Mouse (Mus musculus): ENCODE results near the gene Armc5.

Armc5 gene

GRCm38 (mm10) chr7:128266056-128266455 is 28.9 kb downstream of the Armc5 start:
- ChIA-PET CTCF (no interaction called here), POLR2A (interaction anchor here in 1 of 4 experiments (0.6 to 0.9 kb wide), 2 partner anchors 17 to 56 kb away, joined by 3 read pairs; no protein-coding TSS in a partner anchor)

DNA sequence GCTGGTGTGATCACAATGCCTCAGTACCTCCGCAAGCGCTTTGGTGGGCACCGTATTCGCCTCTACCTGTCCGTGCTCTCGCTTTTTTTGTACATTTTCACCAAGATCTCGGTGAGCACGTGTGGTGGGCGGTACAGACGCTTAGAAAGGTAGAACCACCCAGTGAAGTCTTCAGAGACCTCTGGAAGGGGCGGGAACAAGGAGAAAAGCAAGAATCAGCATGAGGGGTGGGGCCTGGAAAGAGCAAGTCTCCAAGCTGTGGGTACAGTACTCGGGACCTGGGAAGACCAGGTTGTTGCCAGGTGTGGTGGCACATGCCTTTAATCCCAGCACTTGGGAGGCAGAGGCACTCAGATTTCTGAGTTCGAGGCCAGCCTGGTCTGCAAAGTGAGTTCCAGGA is 30.2 kb downstream of the Armc5 start:
- ChIA-PET POLR2A (interaction anchor here in 1 of 4 experiments (1.3 kb wide), 1 partner anchor 19 kb away, joined by 3 read pairs; no protein-coding TSS in a partner anchor), CTCF (no interaction called here)

DNA sequence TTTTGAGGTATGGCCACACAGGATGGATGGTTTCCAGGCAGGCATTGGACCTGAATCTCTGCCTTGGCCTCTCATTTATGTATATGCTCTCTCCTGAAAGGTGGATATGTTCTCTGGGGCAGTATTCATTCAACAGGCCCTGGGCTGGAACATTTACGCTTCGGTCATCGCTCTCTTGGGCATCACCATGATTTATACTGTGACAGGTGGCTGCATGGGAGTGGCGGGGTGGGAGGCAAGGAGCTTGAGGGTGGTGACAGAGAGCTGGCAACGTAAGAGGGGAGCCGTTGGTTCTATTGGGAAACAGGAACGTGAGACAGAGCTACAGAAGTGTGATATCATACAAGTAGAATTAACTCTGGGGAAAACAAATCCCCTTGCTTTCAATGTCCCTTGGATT is 30.7 kb downstream of the Armc5 start:
- ChIA-PET POLR2A (interaction anchor here in 1 of 4 experiments (1.3 to 1.4 kb wide), 2 partner anchors 19 to 21 kb away, joined by 3 read pairs; no protein-coding TSS in a partner anchor), CTCF (no interaction called here)

GRCm38 (mm10) chr7:128270431-128270850 is 33.3 kb downstream of the Armc5 start:
- ChIA-PET POLR2A (interaction anchor here (0.6 to 2.3 kb wide), 32 partner anchors 8 to 1052 kb away, joined by 3 to 12 read pairs (median 3); partner anchors contain the start of genes BC017158 (in 2 of the 4), 9130023H24Rik (in 1 of the 4), Fus (in 1 of the 4) and Tial1 (in 1 of the 4)), CTCF (interaction anchor here in 3 of 4 experiments (0.6 to 1.8 kb wide), 6 partner anchors 18 to 129 kb away, joined by 3 to 6 read pairs (median 4); partner anchors contain the start of gene Armc5 (in 1 of the 3))

- ChIA-PET POLR2A (interaction anchor here in 2 of 4 experiments (0.7 to 2.3 kb wide), 7 partner anchors 11 to 252 kb away, joined by 3 to 12 read pairs (median 4); partner anchors contain the start of genes BC017158 (in 1 of the 2) and Bag3 (in 1 of the 2)), CTCF (interaction anchor here in 2 of 4 experiments (0.6 to 1.6 kb wide), 2 partner anchors 35 to 1693 kb away, joined by 3 to 6 read pairs; partner anchors contain the start of gene Armc5 (in 1 of the 2))
Observed at GRCm38 (mm10) chr7:128271496-128271895, 34.4 kb downstream of the Armc5 start.

DNA sequence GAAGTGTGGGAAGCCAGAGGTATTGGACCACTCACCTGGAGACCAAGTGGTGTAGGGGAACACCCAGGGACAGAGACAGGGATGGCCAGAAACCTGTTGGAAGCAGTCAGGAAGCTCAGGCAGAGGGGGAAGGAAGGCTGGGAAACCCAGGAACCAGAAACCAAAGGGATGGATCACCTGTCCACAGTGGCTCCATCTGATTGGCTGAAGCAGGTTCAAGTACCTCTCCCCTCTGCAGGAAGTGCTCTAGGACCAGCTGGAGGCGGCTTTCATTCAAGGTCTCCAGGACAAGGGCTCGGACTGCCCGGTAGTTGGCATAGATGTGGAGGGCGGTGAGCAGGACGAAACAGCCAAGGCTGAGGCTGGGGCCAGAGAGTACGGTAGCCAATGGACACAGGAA is 38.9 kb downstream of the Armc5 start:
- ChIA-PET CTCF (interaction anchor here in 2 of 4 experiments (0.6 to 4.0 kb wide), 4 partner anchors 13 to 310 kb away, joined by 3 to 16 read pairs (median 4); no protein-coding TSS in a partner anchor), POLR2A (interaction anchor here in 3 of 4 experiments (0.6 to 3.4 kb wide), 17 partner anchors 8 to 1845 kb away, joined by 3 to 21 read pairs (median 5); partner anchors contain the start of genes BC017158 (in 2 of the 3), 9130023H24Rik (in 1 of the 3), Fus (in 1 of the 3) and Tial1 (in 1 of the 3))

DNA sequence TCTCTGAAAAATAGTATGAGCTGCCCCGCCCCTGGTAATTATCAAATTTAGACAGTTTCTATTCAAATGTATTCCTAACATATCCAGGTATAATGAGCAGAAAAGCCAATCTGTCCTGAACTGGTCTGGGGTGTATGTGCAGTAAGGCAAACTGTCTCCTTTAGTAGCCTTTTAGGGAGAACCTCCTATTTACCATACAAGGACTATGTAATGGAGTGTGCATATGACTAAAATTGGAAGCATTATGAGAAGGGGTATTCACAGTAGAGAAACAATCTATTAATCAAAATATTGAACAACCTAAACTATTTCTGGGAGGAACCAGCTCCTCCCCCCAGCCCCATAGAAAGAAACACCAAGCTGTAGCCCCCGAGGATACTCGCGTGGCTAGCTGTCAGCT is 42.6 kb downstream of the Armc5 start:
- POLR2A ChIA-PET, result interaction anchor here in 2 of 4 experiments (1.0 to 1.8 kb wide), 3 partner anchors 9 to 18 kb away, joined by 3 to 6 read pairs (median 5); partner anchors contain the start of gene BC017158 (in 1 of the 2)
- CTCF ChIA-PET, result interaction anchor here in 1 of 4 experiments (0.8 kb wide), 1 partner anchor 10 kb away, joined by 4 read pairs; no protein-coding TSS in a partner anchor

GRCm38 (mm10) chr7:128281765-128282164 is 44.6 kb downstream of the Armc5 start:
- CTCF ChIA-PET, result no interaction called here
- POLR2A ChIA-PET, result interaction anchor here in 1 of 4 experiments (1.0 to 1.5 kb wide), 2 partner anchors 11 to 17 kb away, joined by 3 to 4 read pairs; partner anchors contain the start of gene BC017158

DNA sequence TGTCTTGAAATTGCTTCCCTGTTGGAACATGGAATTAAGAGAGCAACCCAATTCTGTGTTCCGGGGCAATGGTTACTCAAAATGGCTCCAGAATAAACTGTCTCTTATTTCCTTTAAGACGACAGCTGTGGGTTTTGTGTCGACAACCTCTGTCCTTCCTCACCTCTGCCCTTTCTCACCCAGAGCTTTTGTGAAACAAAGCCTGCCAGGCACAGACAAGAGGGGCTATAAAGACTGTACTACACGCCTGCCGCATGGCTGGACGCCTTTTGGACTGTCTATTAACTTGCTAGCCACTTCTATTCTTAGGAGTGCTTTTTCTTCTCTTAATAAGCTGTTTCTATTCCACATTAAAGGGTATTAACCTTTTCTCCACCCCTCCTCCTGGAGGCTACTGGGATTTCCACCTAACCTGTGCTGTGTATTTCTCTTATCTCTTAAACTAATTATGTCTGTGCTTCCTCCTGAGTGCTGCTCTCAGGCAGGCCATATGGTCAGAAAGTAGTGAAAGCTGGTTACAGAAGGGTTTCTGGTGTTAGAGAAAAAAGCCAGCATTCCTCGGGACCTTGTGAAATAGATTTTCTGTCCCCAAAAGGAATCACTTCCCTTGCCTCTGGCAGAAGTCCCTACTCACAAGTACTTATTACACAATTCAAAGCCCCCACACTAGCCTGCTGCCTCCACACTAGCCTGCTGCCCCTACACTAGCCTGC is 45.5 kb downstream of the Armc5 start:
- ChIA-PET CTCF (no interaction called here), POLR2A (interaction anchor here in 1 of 4 experiments (0.7 to 1.5 kb wide), 3 partner anchors 12 to 16 kb away, joined by 3 to 4 read pairs (median 4); partner anchors contain the start of gene BC017158)

DNA sequence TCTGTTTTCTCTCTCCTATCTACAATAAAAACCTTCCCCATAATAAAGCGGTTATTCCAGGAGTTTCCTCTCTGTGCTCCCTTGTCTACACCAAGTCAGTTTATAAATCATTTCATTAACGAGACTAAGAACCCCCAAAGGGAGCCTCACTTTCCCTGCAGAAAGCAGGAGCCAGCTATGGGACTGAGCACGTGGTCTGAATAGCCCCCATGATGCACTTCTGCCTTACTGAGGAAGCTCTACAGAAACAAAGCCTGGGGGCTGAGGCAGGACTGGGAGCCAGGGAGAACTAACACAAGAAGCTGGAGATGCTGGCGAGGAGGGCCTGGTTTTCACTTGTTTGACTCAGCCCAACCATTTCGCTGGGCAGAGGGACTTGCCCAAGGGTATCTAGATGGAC is 46.9 kb downstream of the Armc5 start:
- POLR2A ChIA-PET, result interaction anchor here in 2 of 4 experiments (1.1 to 1.7 kb wide), 4 partner anchors 9 to 35 kb away, joined by 4 to 10 read pairs (median 5); no protein-coding TSS in a partner anchor
- CTCF ChIA-PET, result interaction anchor here in 1 of 4 experiments (1.1 kb wide), 1 partner anchor 441 kb away, joined by 3 read pairs; no protein-coding TSS in a partner anchor

- CTCF ChIA-PET, result interaction anchor here in 1 of 4 experiments (0.5 kb wide), 1 partner anchor 39 kb away, joined by 3 read pairs; the partner anchor contains the start of gene Tgfb1i1
- POLR2A ChIA-PET, result interaction anchor here in 2 of 4 experiments (1.1 to 2.8 kb wide), 5 partner anchors 8 to 34 kb away, joined by 4 to 21 read pairs (median 6); no protein-coding TSS in a partner anchor
Observed at GRCm38 (mm10) chr7:128285060-128285459, 47.9 kb downstream of the Armc5 start.

- ChIA-PET CTCF (interaction anchor here in 3 of 4 experiments (0.6 to 1.9 kb wide), 12 partner anchors 9 to 77 kb away, joined by 3 to 16 read pairs (median 4); partner anchors contain the start of genes 9130023H24Rik (in 1 of the 3), Armc5 (in 1 of the 3), BC017158 (in 1 of the 3) and Tgfb1i1 (in 1 of the 3)), POLR2A (interaction anchor here in 2 of 4 experiments (0.6 to 2.1 kb wide), 11 partner anchors 8 to 231 kb away, joined by 3 to 12 read pairs (median 4); partner anchors contain the start of gene BC017158 (in 2 of the 2))
Observed at GRCm38 (mm10) chr7:128288923-128289544, 51.9 kb downstream of the Armc5 start.

Data from embryonic stem cell, embryonic (primary cell).